Mouse (Mus musculus) monocyte, adult 2 months (primary cell): ENCODE results near the gene Mms22l.
"Not testable (repeated sequence)": the region's sequence is repeated elsewhere in the genome, so short reads cannot be mapped to it uniquely, and the experiment has no call there.

Source experiments
- DNase-seq, 2 experiments: peaks; one replicate each; pipeline ENCODE4 v3.0.0; 2022; ENCODE audit warnings: low spot score in 2 of 2, low read depth in 1 of 2

Gene Mms22l

GRCm38 (mm10) chr4:24620005-24620404, 123.8 kb downstream of the Mms22l start:
- DNase-seq = no peak

GRCm38 (mm10) chr4:24620440-24620839, 124.2 kb downstream of the Mms22l start:
- no peak for DNase-seq

GRCm38 (mm10) chr4:24621422-24622187, 125.4 kb downstream of the Mms22l start:
- DNase-seq = no peak

DNA sequence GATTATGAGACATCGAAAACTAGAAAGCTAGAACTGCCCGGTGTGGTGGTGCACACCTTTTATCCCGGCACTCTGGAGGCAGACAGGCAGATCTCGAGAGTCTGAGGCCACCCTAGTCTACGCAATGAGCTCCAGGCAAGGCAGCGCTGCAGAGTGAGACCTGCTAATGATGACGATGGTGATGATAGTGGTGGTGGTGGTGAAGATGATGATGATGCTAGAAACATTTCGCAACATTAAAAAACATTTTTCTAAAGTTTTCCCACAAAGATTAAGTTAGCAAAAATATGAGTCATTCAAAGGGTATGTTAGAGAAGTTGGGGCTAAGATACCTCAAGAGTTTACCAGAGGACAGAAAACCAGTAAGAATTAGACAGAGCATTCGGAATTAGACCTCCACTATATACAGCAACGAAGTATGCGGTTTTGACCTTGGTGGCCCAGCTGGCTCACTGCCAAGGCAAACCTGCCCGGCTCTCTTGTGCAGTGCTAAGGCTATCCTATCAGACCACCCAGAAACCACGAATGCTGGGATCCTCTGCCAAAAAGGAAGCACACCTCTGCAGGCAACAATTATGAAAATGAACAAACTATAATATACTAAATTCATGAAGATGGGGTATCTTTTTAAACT, 129.8 kb downstream of the Mms22l start:
- no peak for DNase-seq

DNA sequence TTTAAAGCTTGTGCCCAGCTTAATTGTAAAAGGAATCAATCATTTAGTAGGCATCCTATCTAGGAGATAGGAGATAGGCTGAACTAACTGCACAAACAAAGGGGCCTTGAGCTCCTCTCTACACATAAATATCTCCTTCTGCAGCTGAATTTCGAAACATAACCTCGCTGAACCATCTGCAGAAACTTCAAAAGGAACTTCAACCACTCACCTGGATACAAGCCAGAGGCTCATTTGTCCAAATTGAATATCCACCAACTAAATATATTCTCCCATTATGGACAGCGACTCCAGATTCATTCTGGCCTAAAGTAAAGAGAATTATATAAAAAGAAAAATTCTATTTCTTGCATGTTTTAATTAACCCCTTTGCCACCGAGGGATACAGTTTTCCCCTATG, 130.4 kb downstream of the Mms22l start:
- no peak for DNase-seq

DNA sequence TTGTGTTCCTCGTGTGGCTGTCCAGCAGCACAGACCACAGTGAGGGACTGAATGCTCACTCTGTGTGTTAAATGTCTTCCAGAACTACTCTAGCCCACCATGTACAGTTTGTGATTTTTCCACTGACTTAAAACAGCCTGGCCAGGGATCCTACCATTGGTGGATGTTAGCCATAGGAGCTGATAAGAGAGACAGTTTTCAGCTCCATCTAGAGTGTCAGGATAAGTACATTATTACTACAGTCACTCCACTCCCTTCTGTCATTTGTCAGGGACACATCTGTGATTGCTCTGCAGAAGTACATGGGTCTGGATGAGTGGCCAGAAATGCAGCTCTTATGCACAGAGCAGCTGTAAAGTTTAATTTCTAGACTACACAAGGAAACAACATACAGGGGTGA, 131.6 kb downstream of the Mms22l start:
- no peak for DNase-seq

DNA sequence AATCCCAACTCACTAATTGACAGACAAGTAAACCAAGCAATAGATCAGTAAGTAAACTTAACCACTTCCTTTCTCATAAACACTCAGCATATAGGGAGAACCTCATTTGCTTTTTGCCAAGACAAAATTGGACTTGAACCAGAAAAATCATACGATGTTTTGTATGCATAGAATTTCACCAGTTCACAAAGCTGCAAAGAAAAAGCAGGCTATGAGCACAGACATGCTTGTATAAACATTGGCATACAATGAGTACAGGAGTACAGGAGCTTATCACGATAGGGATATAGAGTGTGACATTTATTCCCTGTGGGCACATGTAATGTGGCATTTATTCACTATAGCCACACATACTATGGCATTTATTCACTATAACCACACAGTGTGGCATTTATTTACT, 134.2 kb downstream of the Mms22l start:
- DNase-seq = no peak

DNA sequence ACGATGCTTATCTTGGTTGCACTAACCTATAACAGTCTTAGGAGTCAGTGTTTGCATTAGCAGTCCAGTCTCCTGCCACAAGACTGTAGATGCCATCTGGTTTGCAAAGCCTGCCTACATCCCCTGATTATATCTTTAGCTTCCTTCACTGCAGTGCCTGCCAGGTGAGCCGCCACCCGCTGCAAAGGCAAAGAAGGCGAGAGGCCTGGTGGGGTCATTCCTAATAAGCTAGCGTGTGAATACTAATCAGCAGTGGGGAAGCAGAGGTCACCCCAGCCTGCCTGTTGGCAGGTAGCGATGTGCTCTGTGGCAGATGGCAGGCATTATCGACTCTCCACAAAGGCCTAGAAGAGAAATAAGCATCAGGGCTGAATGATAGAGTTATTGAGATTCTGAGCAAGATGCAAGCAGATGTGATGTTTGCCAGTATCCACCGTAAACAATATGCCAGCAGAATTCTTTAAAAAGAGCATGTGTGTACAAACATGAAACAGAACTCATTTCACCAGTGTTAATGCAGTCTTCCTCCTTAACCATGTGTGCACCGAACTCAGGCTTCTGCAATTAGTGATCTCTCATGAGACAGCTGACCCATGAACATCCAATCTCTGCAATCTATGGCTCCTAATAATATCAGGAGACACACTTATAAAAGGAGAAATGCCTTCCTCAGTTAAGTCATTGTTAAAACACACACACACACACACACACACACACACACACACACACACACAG, 135.1 kb downstream of the Mms22l start:
- no peak for DNase-seq

DNA sequence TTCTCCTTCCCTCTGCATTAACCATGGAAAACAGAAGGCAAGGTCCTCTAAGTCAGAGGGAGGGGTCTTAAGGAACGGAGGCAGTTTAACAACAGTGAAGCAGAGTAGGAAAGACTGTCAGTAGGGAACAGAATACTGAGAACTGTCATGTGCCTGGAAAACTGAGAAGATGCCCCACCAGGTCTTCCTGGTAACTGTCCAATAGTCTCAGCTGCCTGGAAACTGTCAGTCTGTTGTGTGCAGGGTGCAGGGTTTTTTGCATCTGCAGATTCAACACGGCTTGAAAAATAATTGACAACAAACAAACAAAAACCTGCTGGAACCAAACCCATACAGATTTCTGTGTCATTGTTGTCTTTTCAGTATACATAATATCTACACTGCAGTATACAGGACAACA, 146.1 kb downstream of the Mms22l start:
- no peak for DNase-seq

GRCm38 (mm10) chr4:24644735-24645134, 148.5 kb downstream of the Mms22l start:
- DNase-seq = not testable (repeated sequence)
